Mouse (Mus musculus): ENCODE measurements at regions not wholly inside any gene's neighbourhood (a gene's known extent, or its start where the extent isn't known, plus 50 kb on each side); places are given as distances from the start of the nearest gene placed in this dataset.

- Histone ChIP-seq H3K9me3 (ENCODE audit: control insufficient read depth, low read length) (no peaks in the 10 kb centered on the region), H3K9ac (ENCODE audit: low read depth, low read length) (no peak overlapping the region), H3K36me3 (ENCODE audit: control insufficient read depth, insufficient read depth, low read length) (no peaks in the 10 kb centered on the region), H3K27ac (ENCODE audit: low read depth, low read length) (no peak overlapping the region), H3K4me1 (replicated peaks; ENCODE audit: control insufficient read depth, insufficient read depth, low read length) (no peaks in the 10 kb centered on the region), H3K27me3 (ENCODE audit: control insufficient read depth, insufficient read depth, low read length) (no peaks in the 10 kb centered on the region), H3K4me2 (replicated peaks; ENCODE audit: low read depth, low read length) (no peak overlapping the region), H3K4me3 (ENCODE audit: low read depth, low read length) (no peak overlapping the region)
- WGBS, result 91% methylated on average over 2 of the region's 2 CpGs
- ATAC-seq (ENCODE audit: low FRiP score) (no peak), DNase-seq (ENCODE audit: low spot score) (no peak)
These were observed 759.0 kb upstream of the Ptprd start for GRCm38 (mm10) chr4:78970751-78971150.

GRCm38 (mm10) chr4:78943561-78943960 is 731.8 kb upstream of the Ptprd start:
- no peak overlapping the region for H3K4me3 ChIP-seq (ENCODE audit: low read depth, low read length)
- no peak overlapping the region for H3K27ac ChIP-seq (ENCODE audit: low read depth, low read length)
- H3K9ac ChIP-seq (ENCODE audit: low read depth, low read length), result no peak overlapping the region
- H3K4me2 ChIP-seq (replicated peaks; ENCODE audit: low read depth, low read length), result no peak overlapping the region
- WGBS, result 82% methylated on average over 1 of the region's 1 CpGs
- DNase-seq (ENCODE audit: low spot score) (no peak), ATAC-seq (ENCODE audit: low FRiP score) (no peak)
- H3K27me3 ChIP-seq (ENCODE audit: control insufficient read depth, insufficient read depth, low read length), result no peaks in the 10 kb centered on the region
- H3K9me3 ChIP-seq (ENCODE audit: control insufficient read depth, low read length), result no peaks in the 10 kb centered on the region
- H3K4me1 ChIP-seq (replicated peaks; ENCODE audit: control insufficient read depth, insufficient read depth, low read length), result no peaks in the 10 kb centered on the region
- no peaks in the 10 kb centered on the region for H3K36me3 ChIP-seq (ENCODE audit: control insufficient read depth, insufficient read depth, low read length)

- Histone ChIP-seq H3K9me3 (ENCODE audit: control insufficient read depth, low read length) (no peaks in the 10 kb centered on the region), H3K9ac (ENCODE audit: low read depth, low read length) (no peak overlapping the region), H3K4me1 (replicated peaks; ENCODE audit: control insufficient read depth, insufficient read depth, low read length) (no peaks in the 10 kb centered on the region), H3K4me3 (ENCODE audit: low read depth, low read length) (no peak overlapping the region), H3K27ac (ENCODE audit: low read depth, low read length) (no peak overlapping the region), H3K27me3 (ENCODE audit: control insufficient read depth, insufficient read depth, low read length) (no peaks in the 10 kb centered on the region), H3K4me2 (replicated peaks; ENCODE audit: low read depth, low read length) (no peak overlapping the region), H3K36me3 (ENCODE audit: control insufficient read depth, insufficient read depth, low read length) (no peaks in the 10 kb centered on the region)
- ATAC-seq (ENCODE audit: low FRiP score), result peak; percentile 72
- WGBS, result 23% methylated on average over 1 of the region's 1 CpGs
- DNase-seq (ENCODE audit: low spot score), result peak; percentile 13
These were observed 715.4 kb upstream of the Ptprd start for GRCm38 (mm10) chr4:78927144-78927543.

GRCm38 (mm10) chr4:78924086-78924485 is 712.3 kb upstream of the Ptprd start:
- ATAC-seq (ENCODE audit: low FRiP score) (no peak), DNase-seq (ENCODE audit: low spot score) (no peak)

More at GRCm38 (mm10) chr4:78924086-78924485, 712.3 kb upstream of the Ptprd start:
- no peak overlapping the region for H3K9ac ChIP-seq (ENCODE audit: low read depth, low read length)
- no peaks in the 10 kb centered on the region for H3K27me3 ChIP-seq (ENCODE audit: control insufficient read depth, insufficient read depth, low read length)
- H3K4me2 ChIP-seq (replicated peaks; ENCODE audit: low read depth, low read length), result no peak overlapping the region
- no peaks in the 10 kb centered on the region for H3K4me1 ChIP-seq (replicated peaks; ENCODE audit: control insufficient read depth, insufficient read depth, low read length)
- H3K36me3 ChIP-seq (ENCODE audit: control insufficient read depth, insufficient read depth, low read length), result no peaks in the 10 kb centered on the region
- H3K4me3 ChIP-seq (ENCODE audit: low read depth, low read length), result no peak overlapping the region
- H3K9me3 ChIP-seq (ENCODE audit: control insufficient read depth, low read length), result no peaks in the 10 kb centered on the region
- no peak overlapping the region for H3K27ac ChIP-seq (ENCODE audit: low read depth, low read length)
